Mouse (Mus musculus) gastrocnemius, adult 18-20 months (tissue): ENCODE data around the gene Mfsd4b4. TPM values are rescaled to one million over a fixed set of nuclear protein-coding genes. Genes with fewer than 3 reads are reported as not detected.
"Not testable (repeated sequence)": the region's sequence is repeated elsewhere in the genome, so short reads cannot be mapped to it uniquely, and the experiment has no call there.

ENCODE experiments used
- DNase-seq: peaks from one replicate; pipeline ENCODE4 v3.0.0; 2021; ENCODE audit warnings: low spot score
- long read RNA-seq, 2 experiments: library from polyadenylated mRNA; stranded (forward); transcript quantifications; one replicate each; pipeline ENCODE4 v2.0.0; 2021
- total RNA-seq, 2 experiments: library from RNA; stranded (reverse); gene quantifications; 2 replicates each; pipeline ENCODE4 v1.2.3; 2021

Gene Mfsd4b4
- 1 to 10 TPM; 2.5 to 2.8 TPM for total RNA-seq
- long read RNA-seq, experiment 1, transcript Mfsd4b4-202 (4 exons, 3,523 nt) = major isoform, 5 of 7 reads
- long read RNA-seq, experiment 1, partial matches to known transcripts = 1 of 7 reads
- long read RNA-seq, experiment 1, other reads (novel, unspliced or antisense) = 1 of 7 reads
- long read RNA-seq, experiment 2, transcript Mfsd4b4-202 (4 exons, 3,523 nt) = major isoform, 6 of 6 reads
- long read RNA-seq, experiment 2, partial matches to known transcripts = 0 of 6 reads
- long read RNA-seq, experiment 2, other reads (novel, unspliced or antisense) = 0 of 6 reads

DNA sequence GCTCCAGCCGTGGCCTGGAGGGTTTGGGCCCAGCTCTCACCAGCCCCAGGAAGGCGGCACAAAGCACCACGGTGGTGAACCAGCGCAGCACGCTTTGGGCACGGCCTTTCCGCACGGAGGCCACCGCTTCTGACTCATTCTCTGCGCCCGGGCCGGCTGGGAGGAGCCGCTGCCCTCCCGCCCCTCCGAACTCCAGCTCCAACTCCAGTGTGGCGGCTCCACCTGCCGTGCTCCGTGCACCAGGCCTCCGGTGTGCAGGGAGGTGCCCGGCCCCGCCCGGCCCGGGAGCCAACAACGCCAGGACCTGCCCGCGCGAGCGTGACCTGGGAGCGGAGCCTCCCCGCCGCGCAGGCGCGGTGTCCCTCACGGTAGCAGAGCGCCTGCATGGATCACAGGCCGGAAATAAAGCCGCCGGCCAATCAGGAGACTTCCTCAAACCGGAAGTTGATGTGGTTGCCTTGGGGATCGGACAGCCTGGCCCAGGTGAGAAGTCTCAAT lies at the start of gene Mfsd4b4:
Gene Mfsd4b4, minus strand, starts transcription at position 365 of the 498 bp plus-strand sequence.
- peak; percentile 84 for DNase-seq

DNA sequence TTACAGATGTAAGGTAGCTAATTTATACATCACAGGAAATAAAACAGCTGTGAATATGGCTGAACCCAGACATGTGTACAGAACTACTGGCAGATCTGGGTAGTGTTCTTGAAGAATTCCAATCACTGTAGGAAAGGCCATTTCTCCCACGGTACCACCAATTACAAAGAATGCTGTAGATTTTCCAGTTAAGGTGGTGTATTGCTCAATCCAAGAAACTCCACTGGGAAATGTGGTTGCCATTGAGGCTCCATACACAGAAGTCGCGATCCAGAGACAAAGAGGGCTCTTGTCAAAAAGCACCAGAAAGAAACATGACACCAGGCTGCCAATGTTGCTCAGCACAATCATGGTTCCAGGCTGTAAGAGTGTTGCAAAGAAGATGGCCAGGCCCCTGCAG lies 48.2 kb upstream of the Mfsd4b4 start:
- DNase-seq = not testable (repeated sequence)

DNA sequence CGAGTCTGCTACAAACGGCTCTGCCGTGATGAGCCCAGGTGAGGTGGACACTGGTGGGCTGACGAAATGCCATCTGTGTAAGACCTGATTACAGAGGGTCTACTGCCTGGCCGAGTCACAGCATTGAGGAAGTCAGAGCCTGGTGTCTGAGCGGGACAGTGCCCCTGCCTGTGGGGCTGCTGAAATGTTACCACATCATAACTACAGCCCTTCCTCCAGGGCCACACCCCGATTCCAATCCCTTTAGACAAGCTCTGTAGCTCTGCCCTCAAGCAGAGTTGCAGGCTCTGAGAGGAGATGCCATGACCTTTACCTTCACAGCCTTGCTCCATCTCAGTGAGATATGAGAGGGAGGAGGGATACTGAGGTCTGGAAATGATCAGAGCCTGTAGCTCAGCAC lies 37.5 kb upstream of the Mfsd4b4 start:
- no peak for DNase-seq

DNA sequence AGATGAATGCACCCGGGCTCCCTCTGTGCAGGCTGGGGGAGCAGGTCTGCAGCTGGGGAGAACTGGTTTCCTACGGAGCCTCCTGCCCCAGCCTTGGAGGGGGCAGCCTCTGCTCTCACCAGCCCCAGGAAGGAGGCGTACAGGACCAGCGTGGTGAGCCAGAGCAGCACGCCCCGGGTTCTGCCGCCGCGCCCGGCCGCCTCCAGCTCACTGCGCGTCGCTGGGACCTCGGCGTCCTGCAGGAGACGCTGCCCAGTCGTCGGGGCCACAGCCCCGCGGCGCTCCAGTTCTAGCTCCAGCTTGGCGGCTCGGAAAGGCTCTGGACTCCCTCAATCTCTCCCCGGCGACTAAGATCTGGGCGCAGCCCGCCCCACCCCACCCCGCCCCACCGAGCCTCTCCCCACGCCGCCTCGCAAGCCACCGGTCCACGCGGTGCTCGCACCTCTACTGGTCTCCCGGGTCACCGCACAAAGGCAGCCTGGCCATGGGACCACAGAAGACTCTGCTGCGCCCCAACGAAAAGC lies 27.6 kb upstream of the Mfsd4b4 start, which contains the start of gene Mfsd4b2:
Gene Mfsd4b2, minus strand, starts transcription at position 308 of the 524 bp plus-strand sequence.
- DNase-seq = peak; percentile 3

DNA sequence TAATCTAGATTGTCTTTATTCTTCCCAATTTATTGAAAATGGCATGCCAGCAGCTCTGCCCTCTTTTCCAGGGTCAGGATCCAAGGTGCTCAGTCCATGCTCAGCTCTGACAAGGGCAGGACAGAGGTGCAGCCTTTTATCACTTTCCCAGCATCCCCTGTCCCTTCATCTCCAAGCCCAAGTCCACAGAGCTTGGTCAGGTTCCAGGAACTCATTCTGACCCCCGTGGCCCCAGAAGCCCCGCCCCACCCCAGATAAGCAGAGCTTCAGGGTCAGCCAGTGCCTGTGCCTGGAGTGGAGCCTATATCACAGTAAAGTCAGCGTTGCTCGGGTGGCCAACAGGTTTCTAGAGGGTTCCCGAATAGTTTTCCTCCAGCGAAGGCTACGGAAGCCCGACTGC lies 25.5 kb upstream of the Mfsd4b4 start:
- DNase-seq = not testable (repeated sequence)

DNA sequence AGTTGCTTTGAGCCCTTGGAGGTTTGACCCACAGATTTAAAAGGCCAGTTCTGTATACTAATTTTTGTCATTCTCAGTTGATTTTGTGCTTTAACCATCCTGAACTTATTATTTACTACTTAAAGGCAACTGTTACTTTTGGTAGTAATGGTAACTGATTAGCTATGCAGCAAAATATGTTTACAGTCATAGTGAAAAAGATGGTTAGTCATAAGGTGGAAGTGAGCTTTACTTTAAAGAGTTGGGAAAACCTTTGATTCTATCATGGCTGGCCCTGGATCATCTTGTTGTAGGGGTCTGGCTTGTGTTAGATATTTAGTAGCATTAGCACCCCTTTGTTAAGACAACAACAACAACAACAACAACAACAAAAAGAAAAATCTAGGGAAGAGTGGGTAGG lies 13.6 kb upstream of the Mfsd4b4 start:
- no peak for DNase-seq

DNA sequence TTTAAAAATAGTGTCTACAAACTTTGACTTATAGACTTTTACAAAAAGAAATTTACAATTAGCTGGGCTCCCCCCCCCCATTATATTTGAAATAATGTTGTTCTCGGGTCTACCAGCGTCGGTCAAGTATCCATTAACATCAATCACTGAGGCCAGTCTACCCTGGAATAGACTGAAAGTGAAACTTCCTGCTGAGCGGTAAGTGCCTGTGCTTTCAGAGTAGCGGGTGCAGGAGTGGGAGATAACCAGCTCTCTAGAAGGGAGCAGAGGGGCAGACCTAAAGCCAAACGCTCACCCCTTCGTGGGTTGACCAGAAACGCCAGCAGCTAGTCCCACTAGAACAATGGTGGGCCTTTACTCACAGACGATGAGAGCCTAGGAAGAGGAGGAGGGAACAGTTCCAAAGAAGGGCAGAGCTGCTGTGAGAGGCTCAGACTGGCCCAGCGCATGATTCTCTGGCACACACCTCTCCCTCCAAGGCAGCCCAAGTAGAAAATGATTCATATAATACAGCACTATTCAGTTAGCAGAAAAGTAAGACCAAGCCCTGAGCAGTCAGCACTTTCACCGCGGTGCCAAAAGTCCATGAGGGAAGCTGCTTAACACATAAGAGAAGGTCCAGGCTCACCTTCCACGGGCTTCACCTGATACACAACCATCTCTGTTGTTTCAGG lies 9.9 kb upstream of the Mfsd4b4 start:
- no peak for DNase-seq

DNA sequence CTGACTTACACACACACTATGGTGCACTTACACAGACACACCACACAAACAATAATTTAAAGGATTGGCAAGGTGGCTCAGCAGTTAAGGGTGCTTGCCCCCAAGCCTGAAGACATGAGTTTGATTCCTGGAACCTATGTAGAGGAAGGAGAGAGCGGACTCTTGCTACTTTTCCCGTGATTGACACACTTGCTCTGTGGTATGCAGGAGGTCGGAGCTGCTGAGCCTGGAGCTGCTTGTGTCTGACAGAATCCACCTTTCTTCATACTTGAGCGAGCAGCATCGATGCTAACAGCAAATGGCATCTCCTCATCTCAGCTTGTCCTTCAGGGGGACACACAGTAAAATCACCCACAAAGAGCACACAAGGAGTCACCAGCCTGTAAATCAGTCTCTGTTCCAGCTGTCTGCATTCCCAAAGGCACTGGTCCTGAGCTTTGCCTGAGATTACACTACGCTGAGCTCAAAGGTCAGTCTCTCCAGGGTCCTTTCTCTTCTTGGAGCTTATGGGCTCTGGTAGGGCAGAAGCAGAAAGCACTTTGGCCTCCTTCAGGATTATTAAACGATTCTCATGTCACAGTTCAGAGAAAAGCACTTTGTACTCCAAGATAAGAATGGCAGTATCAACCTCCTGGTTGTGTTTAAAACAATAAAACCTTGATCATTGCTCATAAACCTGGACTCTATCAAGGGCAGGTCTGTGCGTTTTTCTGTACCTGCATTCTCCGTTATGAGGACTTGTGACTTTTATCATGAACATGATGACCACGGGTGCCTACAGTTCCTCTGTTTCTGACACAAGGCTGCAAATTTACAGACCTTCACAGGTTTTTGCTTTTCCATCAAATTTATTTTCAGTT lies 8.0 kb upstream of the Mfsd4b4 start:
- DNase-seq = no peak

DNA sequence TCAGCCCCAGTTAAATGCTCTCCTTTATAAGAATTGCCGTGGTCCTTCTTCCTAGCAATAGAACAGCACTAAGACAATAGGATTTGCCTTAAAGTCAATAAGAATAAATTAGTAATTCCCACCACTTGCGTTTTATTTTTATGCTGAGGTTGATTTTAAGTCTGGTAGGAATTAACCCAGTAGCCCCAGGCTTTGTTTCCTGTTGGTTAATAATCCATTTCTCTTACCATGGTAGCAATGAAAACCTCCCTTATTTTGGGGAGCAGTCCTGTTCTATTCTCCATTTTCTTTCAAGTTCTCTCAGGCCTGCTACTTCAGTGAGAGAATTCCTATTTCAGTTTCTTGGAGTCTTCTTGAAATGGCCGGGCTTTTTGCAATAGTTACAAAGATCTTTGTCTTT lies 5.2 kb upstream of the Mfsd4b4 start:
- no peak for DNase-seq

DNA sequence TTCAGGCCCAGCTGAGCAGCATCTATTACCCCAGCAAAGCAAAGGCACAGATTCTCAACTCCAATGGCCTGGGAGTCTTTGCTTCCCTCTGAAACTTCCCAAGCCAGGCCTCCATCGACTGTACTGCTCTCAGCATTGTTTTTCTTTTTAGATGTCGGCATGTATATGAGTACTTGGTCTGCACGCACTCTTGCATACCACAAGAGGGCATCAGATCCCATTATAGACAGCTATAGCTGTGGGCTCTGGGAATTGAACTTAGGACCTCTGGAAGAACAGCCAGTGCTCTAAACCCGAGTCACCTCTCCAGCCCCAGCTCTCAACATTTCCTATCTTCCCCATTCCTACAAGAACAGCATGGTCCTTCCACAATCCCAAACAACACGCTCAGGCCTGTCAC lies 2.5 kb downstream of the Mfsd4b4 start:
- DNase-seq = no peak

DNA sequence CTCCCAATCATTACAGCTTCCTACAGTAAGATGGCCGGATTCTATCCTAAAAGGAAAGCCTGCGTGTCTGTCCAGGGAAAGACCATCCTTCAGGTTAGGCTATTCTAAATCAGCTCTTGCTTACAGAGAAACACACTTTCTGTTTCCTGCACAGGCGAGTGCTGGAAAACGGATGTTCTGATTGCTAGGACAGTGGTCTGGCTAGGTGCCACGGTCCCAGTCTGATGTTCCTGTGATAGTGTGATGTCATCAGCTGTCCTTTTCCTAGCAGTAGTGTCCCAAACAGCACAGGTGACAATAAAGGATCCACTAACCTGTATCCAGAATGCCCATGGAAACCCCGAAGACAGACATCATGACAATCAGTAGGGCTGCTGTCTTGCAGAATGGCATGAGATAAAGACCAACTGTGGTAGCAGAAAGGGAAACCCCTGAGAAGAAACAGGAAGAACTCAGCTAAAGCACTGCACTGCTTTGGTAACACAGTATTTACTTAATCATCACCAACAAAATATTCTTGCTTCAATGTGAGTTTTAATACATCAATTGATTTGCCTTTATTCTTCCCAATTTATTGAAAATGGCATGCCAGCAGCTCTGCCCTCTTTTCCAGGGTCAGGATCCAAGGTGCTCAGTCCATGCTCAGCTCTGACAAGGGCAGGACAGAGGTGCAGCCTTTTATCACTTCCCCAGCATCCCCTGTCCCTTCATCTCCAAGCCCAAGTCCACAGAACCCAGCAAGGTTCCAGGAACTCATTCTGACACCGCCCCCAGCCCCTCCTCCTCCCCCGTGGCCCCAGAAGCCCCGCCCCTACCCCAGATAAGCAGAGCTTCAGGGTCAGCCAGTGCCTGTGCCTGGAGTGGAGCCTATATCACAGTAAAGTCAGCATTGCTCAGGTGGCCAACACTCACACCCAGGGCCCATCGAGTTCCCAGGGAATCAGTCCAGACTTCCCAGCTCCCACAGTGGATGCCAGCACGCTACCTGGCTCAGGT lies 5.0 kb downstream of the Mfsd4b4 start:
- no peak for DNase-seq

DNA sequence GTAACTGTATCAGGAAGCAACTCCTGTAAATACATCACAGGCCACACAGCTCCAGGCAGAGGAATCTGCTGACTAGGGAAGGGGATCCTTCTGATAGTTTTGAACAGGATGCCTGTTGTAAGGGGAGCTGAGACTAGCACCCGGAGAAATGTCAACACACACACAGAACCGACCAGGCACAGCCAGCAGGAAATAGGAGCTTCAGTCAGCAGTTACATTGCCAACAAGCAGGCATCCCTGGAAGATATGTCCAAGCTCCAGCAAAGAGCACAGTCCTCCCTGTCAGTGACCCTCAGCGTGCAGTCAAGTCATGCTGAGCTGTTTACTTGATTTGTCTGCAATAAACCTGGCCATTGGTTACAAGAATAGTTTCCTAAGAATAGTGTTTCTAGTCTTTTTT lies 10.4 kb downstream of the Mfsd4b4 start:
- DNase-seq = peak; percentile 55

DNA sequence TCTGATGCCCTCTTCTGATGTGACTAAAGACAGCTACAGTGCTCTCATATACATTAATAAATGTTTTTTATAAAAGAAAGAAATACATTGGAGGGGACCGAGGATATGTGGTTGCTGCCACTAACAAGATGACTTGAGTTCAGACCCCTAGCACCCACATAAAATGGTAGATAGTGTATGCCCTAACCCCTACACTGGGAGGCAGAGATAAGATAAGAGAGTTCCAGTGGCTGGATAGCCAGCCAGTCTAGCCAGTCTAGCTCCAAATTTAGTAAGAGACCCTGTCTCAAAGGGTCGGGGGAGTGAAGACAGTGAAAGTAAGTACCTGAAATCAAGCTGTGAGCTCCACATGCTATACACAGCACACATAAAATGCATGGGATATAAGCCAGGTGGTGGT lies 33.5 kb downstream of the Mfsd4b4 start:
- no peak for DNase-seq

DNA sequence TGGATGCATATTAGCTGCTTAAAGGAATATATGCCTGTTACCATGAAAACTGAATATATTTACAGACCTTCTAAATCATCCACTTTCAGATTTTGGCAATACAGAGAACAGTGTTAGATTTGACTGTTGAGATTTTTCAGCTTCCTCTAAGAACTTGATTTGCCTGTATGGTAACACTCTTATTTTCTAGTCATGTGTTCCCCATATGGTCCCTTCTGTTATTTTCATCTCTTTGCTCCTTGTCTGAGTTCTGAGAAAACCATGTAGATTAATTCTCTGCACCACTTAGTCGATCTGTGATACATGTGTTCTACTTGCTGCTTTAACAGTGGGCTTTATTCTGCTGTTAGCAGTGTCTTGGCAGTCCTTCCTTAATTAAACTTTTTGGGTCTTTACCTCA lies 56.4 kb downstream of the Mfsd4b4 start:
- DNase-seq = no peak

Other genes starting within 250 kb of the Mfsd4b4 start
- gene Rev3l, start 167.1 kb downstream of the Mfsd4b4 start, total RNA-seq = 10 to 100 TPM; 17.3 to 19.3 TPM
- under 1 TPM; 0.16 to 0.19 TPM for gene Mfsd4b2, start 27.7 kb upstream of the Mfsd4b4 start, total RNA-seq
- 1 to 10 TPM; 3.6 to 5.1 TPM for gene Mfsd4b3, start 60.9 kb upstream of the Mfsd4b4 start, total RNA-seq
- gene Mfsd4b5, start 87.4 kb upstream of the Mfsd4b4 start, total RNA-seq = under 1 TPM; 0.36 to 0.62 TPM
- 1 to 10 TPM; 2.0 to 2.2 TPM for gene Mfsd4b1, start 126.0 kb upstream of the Mfsd4b4 start, total RNA-seq
- gene Slc16a10, start 243.0 kb upstream of the Mfsd4b4 start, total RNA-seq = 10 to 100 TPM; 44.1 to 46.2 TPM